Mouse (Mus musculus): ENCODE results near the gene Gm10260.

Gene Gm10260

GRCm38 (mm10) chr13:97760532-97760931 lies at the start of gene Gm10260:
Gene Gm10260 (minus strand): TSS chr13:97760632.
- DNase-seq: no peak

- no peak for DNase-seq
These were observed 49.4 kb upstream of the Gm10260 start for GRCm38 (mm10) chr13:97809828-97810227.

- DNase-seq: no peak
These were observed 45.5 kb upstream of the Gm10260 start for GRCm38 (mm10) chr13:97805907-97806306.

- no peak for DNase-seq
These were observed 42.0 kb upstream of the Gm10260 start for GRCm38 (mm10) chr13:97802386-97802785.

- no peak for DNase-seq
These were observed 37.0 kb upstream of the Gm10260 start for GRCm38 (mm10) chr13:97797462-97797861.

- no peak for DNase-seq
These were observed 34.3 kb upstream of the Gm10260 start for GRCm38 (mm10) chr13:97794780-97795179.

- DNase-seq: no peak
These were observed 33.5 kb upstream of the Gm10260 start for GRCm38 (mm10) chr13:97793932-97794331.

GRCm38 (mm10) chr13:97791664-97792063 lies 31.2 kb upstream of the Gm10260 start:
- no peak for DNase-seq

- no peak for DNase-seq
These were observed 29.5 kb upstream of the Gm10260 start for GRCm38 (mm10) chr13:97789782-97790450.

- DNase-seq: no peak
These were observed 24.9 kb upstream of the Gm10260 start for GRCm38 (mm10) chr13:97785167-97785835.

- DNase-seq: no peak
These were observed 23.2 kb upstream of the Gm10260 start for GRCm38 (mm10) chr13:97783423-97784143.

GRCm38 (mm10) chr13:97782063-97782462 lies 21.6 kb upstream of the Gm10260 start:
- DNase-seq: no peak

- DNase-seq: no peak
These were observed 21.2 kb upstream of the Gm10260 start for GRCm38 (mm10) chr13:97781637-97782036.

GRCm38 (mm10) chr13:97780556-97780955 lies 20.1 kb upstream of the Gm10260 start:
- no peak for DNase-seq

- DNase-seq: no peak
These were observed 19.4 kb upstream of the Gm10260 start for GRCm38 (mm10) chr13:97779657-97780445.

GRCm38 (mm10) chr13:97778698-97779194 lies 18.3 kb upstream of the Gm10260 start:
- no peak for DNase-seq

GRCm38 (mm10) chr13:97777667-97778066 lies 17.2 kb upstream of the Gm10260 start:
- DNase-seq: no peak

- peak; percentile 73 to 75 for DNase-seq
These were observed 16.3 kb upstream of the Gm10260 start for GRCm38 (mm10) chr13:97776702-97777101.

GRCm38 (mm10) chr13:97775907-97776306 lies 15.5 kb upstream of the Gm10260 start:
- DNase-seq: no peak

GRCm38 (mm10) chr13:97774740-97775425 lies 14.5 kb upstream of the Gm10260 start:
- DNase-seq: peak in 1 of 2 experiments; percentile 42

- DNase-seq: no peak
These were observed 8.8 kb upstream of the Gm10260 start for GRCm38 (mm10) chr13:97769205-97769604.

- no peak for DNase-seq
These were observed 8.4 kb upstream of the Gm10260 start for GRCm38 (mm10) chr13:97768803-97769202.
